Mouse (Mus musculus): ENCODE results near the gene Cyth3.

DNA sequence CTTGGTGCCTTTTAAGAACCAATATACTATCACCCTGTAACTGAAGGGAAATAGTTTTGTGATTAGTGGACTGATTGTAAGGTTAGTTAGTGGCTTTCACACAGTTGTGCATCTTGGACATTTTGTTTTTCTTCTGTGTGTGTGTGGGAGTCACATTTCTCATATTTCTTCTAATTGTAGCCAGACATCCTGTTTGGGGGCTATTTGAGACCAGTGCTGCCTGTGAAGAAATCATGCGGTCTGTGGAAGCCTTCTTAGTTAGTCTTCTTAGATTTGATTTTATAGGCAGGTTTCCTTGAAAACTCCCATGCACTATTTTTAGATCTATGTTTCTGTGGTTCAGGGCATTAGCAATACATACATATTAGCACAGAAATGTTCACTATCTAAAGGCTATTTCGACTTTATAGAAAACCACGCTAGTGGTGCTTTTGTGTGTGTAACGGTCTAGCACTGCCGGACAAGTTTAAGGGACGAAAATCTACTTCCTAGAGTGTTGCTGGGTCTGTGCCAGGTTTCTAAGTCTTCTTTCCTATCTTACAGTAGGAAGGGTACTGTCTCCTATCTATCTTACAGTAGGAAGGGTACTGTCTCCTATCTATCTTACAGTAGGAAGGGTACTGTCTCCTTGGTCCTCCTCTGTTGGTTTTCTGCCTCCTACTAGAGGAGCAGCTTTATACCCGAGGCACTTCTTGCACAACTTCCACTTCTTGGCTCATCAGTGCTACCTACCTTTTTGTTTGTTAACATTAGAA lies 16.4 kb downstream of the Cyth3 start:
- TF ChIP-seq CTCF (IDR thresholded peaks at IDR 0.05; ENCODE audit: control insufficient read depth, insufficient read depth, insufficient read length), result no peak
- no peak for TF ChIP-seq MAX (IDR thresholded peaks at IDR 0.05)
